In genomic region chr7:116503879-116504817, GRCm38 (mm10) we compare ENCODE assay signal across 7 mouse cellular contexts. TPM values are rescaled to one million over a fixed set of nuclear protein-coding genes. Genes with fewer than 3 reads are reported as not detected.
DNase-seq lines count a peak whose midpoint lies in the region; ATAC-seq lines count a peak whose summit lies in the region.

Gene Nucb2 (plus strand): TSS chr7:116504369.

- peak within 1 kb of the TSS; percentile 16; the same call in 1 of the 2 replicates for H3K27ac ChIP-seq in embryonic facial prominence, embryonic 11.5 days (replicated peaks; ENCODE audit: low read depth, low read length)
- peak within 1 kb of the TSS; percentile 88 for H3K27ac ChIP-seq in limb, embryonic 10.5 days
- peak within 1 kb of the TSS; percentile 88 for H3K27ac ChIP-seq in midbrain, embryonic 13.5 days

- DNase-seq in adrenal gland, postnatal 14 days: peak; percentile 99
- peak; percentile 99 for DNase-seq in embryonic facial prominence, embryonic 11.5 days (ENCODE audit: low spot score)
- DNase-seq in kidney, adult 11 months: peak; percentile 99
- DNase-seq in limb, embryonic 10.5 days (ENCODE audit: low spot score): peak; percentile 97
- peak; percentile 82 for DNase-seq in spleen, adult 12 weeks (ENCODE audit: low spot score)

- H3K4me2 ChIP-seq in embryonic facial prominence, embryonic 11.5 days (ENCODE audit: low read depth, low read length): peak within 1 kb of the TSS; percentile 82
- H3K4me2 ChIP-seq in midbrain, embryonic 13.5 days (replicated peaks): peak within 1 kb of the TSS; percentile 76

- H3K4me3 ChIP-seq in embryonic facial prominence, embryonic 11.5 days (ENCODE audit: low read depth, low read length): peak within 1 kb of the TSS; percentile 68
- H3K4me3 ChIP-seq in limb, embryonic 10.5 days: peak within 1 kb of the TSS; percentile 80
- H3K4me3 ChIP-seq in midbrain, embryonic 13.5 days (replicated peaks): peak within 1 kb of the TSS; percentile 74

- H3K36me3 ChIP-seq in embryonic facial prominence, embryonic 11.5 days (replicated peaks; ENCODE audit: control insufficient read depth, insufficient read depth, low read depth, low read length): no peaks in the 10 kb centered on the region
- no peaks in the 10 kb centered on the region for H3K36me3 ChIP-seq in limb, embryonic 10.5 days
- H3K36me3 ChIP-seq in midbrain, embryonic 13.5 days: no peaks in the 10 kb centered on the region

- no peaks in the 10 kb centered on the region for H3K4me1 ChIP-seq in embryonic facial prominence, embryonic 11.5 days (ENCODE audit: control insufficient read depth, insufficient read depth, low read length)
- no peaks in the 10 kb centered on the region; the same call in 1 of the 2 replicates for H3K4me1 ChIP-seq in limb, embryonic 10.5 days
- peaks cover 25% of the 10 kb centered on the region for H3K4me1 ChIP-seq in midbrain, embryonic 13.5 days (replicated peaks)

- ATAC-seq in embryonic facial prominence, embryonic 11.5 days (replicated peaks; ENCODE audit: insufficient number of reproducible peaks, low FRiP score, low TSS enrichment, low read depth): peak; percentile 100
- peak; percentile 99 for ATAC-seq in granulocyte monocyte progenitor cell, adult 5-6 weeks (replicated peaks; ENCODE audit: poor library complexity, severe bottlenecking)
- peak; percentile 100 for ATAC-seq in midbrain, embryonic 13.5 days

- no peaks in the 10 kb centered on the region for H3K9me3 ChIP-seq in embryonic facial prominence, embryonic 11.5 days (replicated peaks; ENCODE audit: control insufficient read depth, low read length)
- H3K9me3 ChIP-seq in limb, embryonic 10.5 days (replicated peaks): no peaks in the 10 kb centered on the region
- H3K9me3 ChIP-seq in midbrain, embryonic 13.5 days: no peaks in the 10 kb centered on the region

- H3K27me3 ChIP-seq in embryonic facial prominence, embryonic 11.5 days (ENCODE audit: control insufficient read depth, insufficient read depth, low read length): no peaks in the 10 kb centered on the region
- H3K27me3 ChIP-seq in limb, embryonic 10.5 days (ENCODE audit: low read depth, poor library complexity, severe bottlenecking): no peaks in the 10 kb centered on the region
- peaks cover 5% of the 10 kb centered on the region; the same call in 1 of the 2 replicates for H3K27me3 ChIP-seq in midbrain, embryonic 13.5 days

- peak within 1 kb of the TSS; percentile 74 for H3K9ac ChIP-seq in embryonic facial prominence, embryonic 11.5 days (replicated peaks; ENCODE audit: low read length)
- peak within 1 kb of the TSS; percentile 87 for H3K9ac ChIP-seq in midbrain, embryonic 13.5 days (replicated peaks)

- under 1% methylated on average over 51 of the region's 51 CpGs for WGBS in embryonic facial prominence, embryonic 11.5 days
- under 1% methylated on average over 51 of the region's 51 CpGs for WGBS in limb, embryonic 10.5 days
- WGBS in midbrain, embryonic 13.5 days: under 1% methylated on average over 50 of the region's 51 CpGs

RNA-seq across cellular contexts. Expression of gene Nucb2, which starts in this region (rescaled TPM):
- total RNA-seq in adrenal gland, postnatal 14 days (2021): 22.6 and 30.2 TPM in 2 replicates
- 14.5 and 18.4 TPM in 2 replicates for polyA plus RNA-seq in embryonic facial prominence, embryonic 11.5 days (2014; fragmentation: Nextera tagmentation; extraction: Ambion mirVana)
- 39.3 and 55.1 TPM in 2 replicates for total RNA-seq in granulocyte monocyte progenitor cell, adult 5-6 weeks (2014; fragmentation: Nextera tagmentation)
- total RNA-seq in granulocyte monocyte progenitor cell, adult 5-6 weeks (2017): 87.7 and 106 TPM in 2 replicates
- polyA plus RNA-seq in limb, embryonic 10.5 days (2016; fragmentation: Nextera tagmentation; extraction: Ambion mirVana): 6.6 and 7.1 TPM in 2 replicates
- polyA plus RNA-seq in midbrain, embryonic 13.5 days (2015; fragmentation: Nextera tagmentation; extraction: Ambion mirVana): 20.2 and 25.0 TPM in 2 replicates

Comparison
In these comparisons a context has a peak if more than half of its experiments do, and no peak if none do; other contexts are left out.
1. Peak in every context shown above with its lines: DNase-seq, ATAC-seq, H3K4me3 ChIP-seq and H3K27ac ChIP-seq.
2. H3K27ac ChIP-seq: peak in every context shown above with its lines; median percentile 88 in limb, embryonic 10.5 days; 88 in midbrain, embryonic 13.5 days; 16 in embryonic facial prominence, embryonic 11.5 days.